Mouse (Mus musculus) forebrain, postnatal 0 days (tissue): ENCODE data around the gene Tmprss15. TPM values are rescaled to one million over a fixed set of nuclear protein-coding genes. Genes with fewer than 3 reads are reported as not detected.
A peak's percentile ranks its signal among the peaks of the same experiment; 100 is the strongest.

ENCODE experiments used
- ATAC-seq: fragments of 200-750 bp; cut with Nextera tagmentation; 2 replicates; pipeline ENCODE4 v1.8.0; 2017; ENCODE audit warnings: mild to moderate bottlenecking, moderate library complexity
- DNase-seq: peaks from one replicate; pipeline ENCODE4 v3.0.0-alpha.2; 2015
- H3K27ac ChIP-seq: fragments of 300-500 bp; sonication (generic); 2 replicates; pipeline ENCODE4 v1.5.1; 2014; ENCODE audit warnings: low read depth, mild to moderate bottlenecking, antibody characterized with exemption, low read length, moderate library complexity, mixed read lengths
- H3K27me3 ChIP-seq: fragments of 300-500 bp; sonication (generic); 2 replicates; pipeline ENCODE4 v1.6.1; 2014; ENCODE audit warnings: mild to moderate bottlenecking, low read length, mixed read lengths; ENCODE audit not compliant: insufficient read depth
- H3K36me3 ChIP-seq: fragments of 300-500 bp; sonication (generic); 2 replicates; pipeline ENCODE4 v1.6.1; 2014; ENCODE audit warnings: mild to moderate bottlenecking, moderate library complexity; ENCODE audit not compliant: insufficient read depth
- H3K4me1 ChIP-seq: fragments of 300-500 bp; sonication (generic); 2 replicates; pipeline ENCODE4 v1.6.1; 2014; ENCODE audit warnings: antibody characterized with exemption; ENCODE audit not compliant: insufficient read depth
- H3K4me2 ChIP-seq: fragments of 300-500 bp; sonication (generic); 2 replicates; pipeline ENCODE4 v1.6.1; 2014; ENCODE audit warnings: low read depth, mild to moderate bottlenecking, moderate library complexity
- H3K4me3 ChIP-seq: fragments of 300-500 bp; sonication (generic); 2 replicates; pipeline ENCODE4 v1.5.1; 2014; ENCODE audit warnings: low read depth, low read length, mixed read lengths
- H3K9ac ChIP-seq: fragments of 300-500 bp; sonication (generic); 2 replicates; pipeline ENCODE4 v1.6.1; 2014; ENCODE audit warnings: mild to moderate bottlenecking
- H3K9me3 ChIP-seq: fragments of 300-500 bp; sonication (generic); 2 replicates; pipeline ENCODE4 v1.6.1; 2016; ENCODE audit warnings: low read length
- CTCF ChIP-seq: sonication (generic); IDR thresholded peaks from 2 replicates; pipeline ENCODE4 v1.5.1; 2016; ENCODE audit warnings: antibody characterized with exemption, control low read depth, low read depth
- WGBS: fragments of 180-500 bp; shearing (Covaris S2); extraction: QIAGEN DNeasy Blood & Tissue Kit; methylation state at CpG from one replicate; pipeline ENCODE4 v1.1.7; 2014; 5-methylcytosine and 5-hydroxymethylcytosine counted together
- polyA plus RNA-seq: library from polyadenylated mRNA; unstranded; fragments of >200 nt; fragmentation: Nextera tagmentation; extraction: Ambion mirVana; gene quantifications from 2 replicates; pipeline ENCODE4 v1.2.1, GENCODE M21; 2015
- total RNA-seq: library from RNA; depleted of rRNA; stranded (reverse); fragments of >200 nt; gene quantifications from 2 replicates; pipeline ENCODE4 v1.2.3, GENCODE M21; 2014; rRNA removed

Tmprss15 gene
- total and polyA plus RNA-seq, 2 experiments from 2014 or later, result not detected

GRCm38 (mm10) chr16:78930382-78931286 lies 160.3 kb downstream of the Tmprss15 start, which contains the start of gene Chodl:
Chodl (plus strand) TSS chr16:78930948.
- Histone ChIP-seq H3K4me2 (peak within 1 kb of the TSS; percentile 97), H3K9ac (peak within 1 kb of the TSS; percentile 57), H3K27ac (no peak within 1 kb of the TSS), H3K4me3 (peak within 1 kb of the TSS; percentile 49), H3K9me3 (no peaks in the 10 kb centered on the region), H3K36me3 (no peaks in the 10 kb centered on the region), H3K4me1 (no peaks in the 10 kb centered on the region), H3K27me3 (no peaks in the 10 kb centered on the region)
- 5% methylated on average over 19 of the region's 19 CpGs for WGBS
- DNase-seq (peak; percentile 70), ATAC-seq (peak; percentile 87)
- no peak for TF ChIP-seq CTCF

- Histone ChIP-seq H3K4me1 (no peaks in the 10 kb centered on the region), H3K36me3 (no peaks in the 10 kb centered on the region), H3K4me2 (no peak overlapping the region), H3K4me3 (no peak overlapping the region), H3K27me3 (no peaks in the 10 kb centered on the region), H3K9me3 (no peaks in the 10 kb centered on the region), H3K27ac (no peak overlapping the region), H3K9ac (no peak overlapping the region)
- no peak for TF ChIP-seq CTCF
- ATAC-seq, result no peak
- DNase-seq, result peak; percentile 20
- WGBS, result 24% methylated on average over 5 of the region's 5 CpGs
Measured at GRCm38 (mm10) chr16:78922644-78923043, 168.3 kb downstream of the Tmprss15 start.

Other genes with a start within 250 kb of the Tmprss15 start
- gene Chodl, start 160.1 kb downstream of the Tmprss15 start, total RNA-seq, result 12.0 and 14.0 TPM in 2 replicates
- 8.8 and 13.3 TPM in 2 replicates for gene Chodl, start 160.1 kb downstream of the Tmprss15 start, polyA plus RNA-seq